Mouse (Mus musculus) C2C12 (cell line): ENCODE measurements around the gene Upf2.

Source experiments
- CEBPB ChIP-seq: IDR thresholded peaks from one replicate; pipeline ENCODE4 v1.6.1; 2011; ENCODE audit warnings: low read depth, mild to moderate bottlenecking, control low read depth, moderate library complexity
- CTCF ChIP-seq: IDR thresholded peaks from one replicate; pipeline ENCODE4 v1.5.1; 2011; ENCODE audit not compliant: control insufficient read depth, insufficient read depth, insufficient read length
- FOSL1 ChIP-seq: IDR thresholded peaks from one replicate; pipeline ENCODE4 v1.8.0; 2011; ENCODE audit warnings: mild to moderate bottlenecking, low read length; ENCODE audit not compliant: poor library complexity, insufficient read depth, severe bottlenecking
- MAX ChIP-seq: IDR thresholded peaks from one replicate; pipeline ENCODE4 v1.6.1; 2011; ENCODE audit warnings: mild to moderate bottlenecking, control low read depth
- MYOD1 ChIP-seq: IDR thresholded peaks from one replicate; pipeline ENCODE4 v1.6.1; 2011; ENCODE audit warnings: low read depth; ENCODE audit not compliant: control insufficient read depth, insufficient read length
- MYOG ChIP-seq: IDR thresholded peaks from one replicate; pipeline ENCODE4 v1.6.1; 2011; ENCODE audit not compliant: control insufficient read depth, insufficient read length; ENCODE audit errors: extremely low read depth
- USF1 ChIP-seq: IDR thresholded peaks from one replicate; pipeline ENCODE4 v1.6.1; 2011; ENCODE audit warnings: low read depth, mild to moderate bottlenecking, control low read depth, moderate library complexity

DNA sequence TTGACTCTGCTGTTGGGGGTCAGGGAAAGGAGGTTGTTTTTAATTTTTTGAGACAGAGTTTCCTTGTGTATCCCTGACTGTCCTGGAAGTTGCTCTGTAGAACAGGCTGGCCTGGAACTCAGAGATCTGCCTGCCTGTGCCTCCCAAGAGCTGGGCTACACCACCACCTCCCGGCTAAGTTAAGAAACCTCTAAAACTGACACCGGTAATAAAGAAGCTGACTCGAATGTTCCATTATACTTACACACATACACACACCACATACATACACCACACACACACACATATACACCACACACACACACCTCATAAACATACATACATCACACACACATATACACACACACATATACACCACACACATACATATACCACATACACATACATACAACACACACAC is 16.3 kb upstream of the Upf2 start:
- no peak for TF ChIP-seq CTCF
- no peak for TF ChIP-seq MAX
- no peak for TF ChIP-seq MYOG
- no peak for TF ChIP-seq USF1
- no peak for TF ChIP-seq FOSL1
- TF ChIP-seq CEBPB = no peak
- no peak for TF ChIP-seq MYOD1
